Mouse (Mus musculus) cerebellum, adult 9-11 months (tissue): Measurements from ENCODE around the gene Atg4d.
"Not testable (repeated sequence)": the region's sequence is repeated elsewhere in the genome, so short reads cannot be mapped to it uniquely, and the experiment has no call there.

ENCODE experiments used
- DNase-seq: peaks from one replicate; pipeline ENCODE4 v3.0.0; 2022

Gene Atg4d

GRCm38 (mm10) chr9:21241343-21241742 is 23.8 kb upstream of the Atg4d start:
- DNase-seq = peak; percentile 83

- DNase-seq = peak; percentile 92
These were observed 21.2 kb upstream of the Atg4d start for GRCm38 (mm10) chr9:21243826-21244427.

- peak; percentile 83 for DNase-seq
These were observed 20.5 kb upstream of the Atg4d start for GRCm38 (mm10) chr9:21244428-21245112.

- DNase-seq = no peak
These were observed 20.0 kb upstream of the Atg4d start for GRCm38 (mm10) chr9:21245113-21245487.

GRCm38 (mm10) chr9:21246342-21246741 is 18.8 kb upstream of the Atg4d start:
- DNase-seq = no peak

DNA sequence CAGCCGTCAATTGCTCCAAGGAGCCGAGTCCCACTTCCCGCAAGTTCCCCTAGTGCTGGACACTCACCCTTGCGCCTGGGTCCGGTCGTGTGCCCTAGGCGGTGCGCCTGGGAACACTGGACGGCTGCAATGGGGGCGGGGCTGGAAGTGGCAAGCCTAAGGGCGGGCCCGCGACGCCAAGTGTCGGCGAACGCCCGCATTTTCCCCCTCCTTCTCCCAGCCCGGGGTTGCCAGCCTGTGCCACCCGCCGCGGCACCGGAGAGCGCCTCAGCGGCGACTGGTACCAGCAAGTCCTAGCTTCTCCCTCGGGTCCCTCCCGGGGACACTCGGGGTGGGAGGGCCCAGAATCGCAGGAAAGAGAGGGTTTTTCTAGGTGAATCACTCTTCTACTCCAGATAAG is 16.8 kb upstream of the Atg4d start, which contains the start of gene S1pr5:
Gene S1pr5 (minus strand): TSS at position 118 of the 400 bp plus-strand sequence.
- DNase-seq = no peak

DNA sequence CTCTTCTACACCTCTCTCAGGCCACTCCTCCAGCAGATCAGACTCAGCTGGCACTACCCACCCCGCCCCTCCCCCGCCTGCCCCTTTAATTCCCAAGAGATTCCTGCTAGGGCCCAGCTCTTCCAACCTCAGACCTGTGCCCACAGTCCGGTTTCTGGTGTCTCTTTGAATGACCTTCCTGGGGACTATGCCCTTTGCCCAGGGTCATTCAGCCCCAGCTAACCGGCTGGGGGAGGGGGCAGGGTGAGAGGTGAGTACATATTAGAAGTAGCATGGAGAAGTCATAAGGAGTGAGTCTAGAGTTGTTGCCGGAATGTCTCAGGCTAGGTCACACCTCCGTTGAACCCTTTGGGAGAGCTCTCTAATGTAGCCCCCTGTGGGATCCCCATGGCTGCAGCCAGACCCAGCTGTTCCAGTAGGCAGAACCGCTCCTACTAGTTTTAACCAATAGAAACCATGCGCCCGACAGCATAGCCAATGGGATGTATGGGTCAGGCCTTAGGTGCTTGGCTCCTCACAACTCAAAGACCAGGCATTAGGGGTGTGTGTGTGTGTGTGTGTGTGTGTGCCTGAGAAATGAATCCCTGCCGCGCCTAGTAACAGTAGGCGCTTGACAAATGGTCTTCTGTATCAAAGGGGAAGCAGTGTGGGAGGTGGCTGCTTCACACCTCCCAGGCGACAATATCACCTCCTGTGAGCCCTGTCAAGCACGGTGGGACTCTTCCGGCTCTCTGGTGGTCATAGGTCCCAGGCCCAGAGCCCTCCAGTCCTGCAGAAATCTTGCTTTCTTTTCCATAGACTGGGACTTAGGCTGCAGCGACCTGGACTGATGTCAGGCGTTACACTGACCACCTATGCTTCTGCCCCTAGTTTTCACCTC is 15.2 kb upstream of the Atg4d start:
- DNase-seq = no peak

- DNase-seq = no peak
These were observed 14.6 kb upstream of the Atg4d start for GRCm38 (mm10) chr9:21250509-21250908.

GRCm38 (mm10) chr9:21251116-21251735 is 13.9 kb upstream of the Atg4d start:
- DNase-seq = no peak

DNA sequence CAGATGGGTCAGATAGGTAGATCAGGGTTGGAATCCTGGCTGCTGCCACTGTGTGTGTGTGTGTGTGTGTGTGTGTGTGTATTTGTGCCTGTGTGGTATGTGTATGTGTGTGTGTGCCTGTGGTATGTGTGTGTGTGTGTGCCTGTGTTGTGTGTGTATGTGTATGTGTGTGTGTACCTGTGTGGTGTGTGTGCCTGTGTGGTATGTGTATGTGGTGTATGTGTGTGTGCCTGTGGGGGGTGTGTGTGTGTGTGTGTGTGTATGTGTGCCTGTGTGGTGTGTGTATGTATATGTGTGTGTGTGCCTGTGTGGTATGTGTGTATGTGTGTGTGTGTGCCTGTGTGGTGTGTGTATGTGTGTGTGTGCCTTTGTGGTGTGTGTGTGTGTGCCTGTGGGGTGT is 10.4 kb upstream of the Atg4d start:
- no peak for DNase-seq

DNA sequence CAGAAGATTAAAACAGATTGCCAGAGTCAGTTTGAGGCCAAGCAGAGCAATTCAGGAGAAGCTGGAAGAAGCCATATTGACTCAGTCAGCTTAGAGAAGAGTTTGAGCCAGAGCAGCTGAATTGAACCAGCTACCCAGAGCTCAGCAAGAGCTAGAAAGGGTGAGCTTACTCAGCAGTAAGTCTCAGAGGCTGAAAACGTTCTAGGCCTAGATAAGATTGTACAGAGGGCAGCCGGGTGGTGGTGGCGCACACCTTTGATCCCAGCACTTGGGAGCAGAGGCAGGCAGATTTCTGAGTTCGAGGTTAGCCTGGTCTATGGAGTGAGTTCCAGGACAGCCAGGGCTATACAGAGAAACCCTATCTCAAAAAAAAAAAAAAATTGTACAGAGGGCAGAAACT is 8.7 kb upstream of the Atg4d start:
- not testable (repeated sequence) for DNase-seq

DNA sequence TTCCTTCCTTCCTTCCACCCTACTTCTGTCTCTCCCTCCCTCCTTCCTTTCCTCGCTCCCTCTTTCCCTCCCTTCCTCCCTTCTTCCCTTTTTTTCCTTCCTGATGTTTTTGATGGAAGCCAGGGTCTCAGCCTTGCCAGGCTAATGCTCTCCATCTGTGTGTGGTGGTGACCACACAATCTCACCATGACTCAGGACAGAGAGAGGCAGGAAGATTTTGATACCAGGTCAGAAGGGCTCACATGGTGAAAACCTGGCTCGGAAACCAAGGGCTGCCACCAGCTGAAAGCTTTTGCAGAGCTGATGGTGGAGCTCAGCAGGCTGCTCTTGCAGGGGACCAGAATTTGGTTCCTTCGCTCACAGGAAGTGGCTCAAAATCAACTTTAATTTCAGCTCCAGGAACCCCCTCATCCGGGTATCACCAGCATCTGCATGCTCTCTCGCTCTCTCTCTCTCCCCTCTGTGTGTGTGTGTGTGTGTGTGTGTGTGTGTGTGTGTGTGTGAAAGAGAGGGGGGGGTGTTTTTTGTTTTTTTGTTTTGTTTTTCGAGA is 4.5 kb upstream of the Atg4d start:
- DNase-seq = no peak

GRCm38 (mm10) chr9:21261831-21262230 is 3.3 kb upstream of the Atg4d start:
- DNase-seq = no peak

DNA sequence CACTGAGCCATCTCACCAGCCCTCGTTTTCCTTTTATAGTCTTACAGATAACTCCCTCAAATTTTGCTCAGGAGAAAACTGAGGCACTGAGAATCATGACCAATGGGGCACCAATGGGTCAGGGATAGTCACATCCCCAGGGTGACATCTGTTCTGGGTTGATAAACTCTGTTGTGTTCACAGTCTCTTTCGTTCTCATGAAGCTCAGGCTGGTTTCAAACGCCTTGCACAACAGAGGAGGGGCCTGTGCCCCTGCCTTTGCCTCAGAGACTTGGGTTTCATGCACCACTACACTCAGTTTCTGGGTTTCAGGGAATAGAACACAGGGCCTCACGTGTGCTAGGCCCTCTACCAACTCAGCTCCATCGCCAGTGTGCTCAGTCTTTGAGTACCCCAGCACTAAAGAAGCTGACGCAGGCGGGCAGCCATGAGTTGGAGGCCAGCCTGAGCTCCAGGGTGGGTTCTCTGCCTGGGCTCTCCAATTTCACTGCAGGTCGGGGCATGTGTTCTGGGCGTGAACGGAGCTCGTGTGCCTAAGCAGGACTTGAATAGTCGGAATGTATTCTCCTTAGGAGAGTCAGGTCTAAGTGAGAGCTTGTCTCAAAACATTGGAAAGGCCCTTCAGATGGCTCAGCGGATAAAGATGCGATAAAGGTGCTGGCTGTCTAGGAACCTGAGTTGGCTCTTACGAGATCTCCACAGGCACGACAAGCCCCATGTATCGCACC is 657 bp upstream of the Atg4d start:
- DNase-seq = no peak

DNA sequence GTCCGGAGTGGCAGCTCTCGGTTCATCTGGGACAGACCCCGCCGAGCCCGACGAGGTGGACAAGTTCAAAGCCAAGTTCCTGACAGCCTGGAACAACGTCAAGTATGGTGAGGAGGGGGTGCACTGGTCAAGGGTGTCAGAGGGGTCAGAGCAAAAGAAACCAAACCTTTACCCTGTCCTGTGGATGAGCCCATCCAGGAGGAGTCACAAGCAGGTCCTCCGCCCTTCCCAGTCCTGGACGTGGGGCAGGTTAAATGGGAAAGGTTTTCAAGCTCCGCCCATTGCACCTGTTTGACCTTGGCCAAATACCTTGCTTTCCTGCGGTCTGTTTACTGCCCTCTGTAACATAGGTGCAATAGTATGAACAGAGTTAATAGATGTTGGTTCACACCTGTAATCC is 518 bp downstream of the Atg4d start:
- DNase-seq = no peak

DNA sequence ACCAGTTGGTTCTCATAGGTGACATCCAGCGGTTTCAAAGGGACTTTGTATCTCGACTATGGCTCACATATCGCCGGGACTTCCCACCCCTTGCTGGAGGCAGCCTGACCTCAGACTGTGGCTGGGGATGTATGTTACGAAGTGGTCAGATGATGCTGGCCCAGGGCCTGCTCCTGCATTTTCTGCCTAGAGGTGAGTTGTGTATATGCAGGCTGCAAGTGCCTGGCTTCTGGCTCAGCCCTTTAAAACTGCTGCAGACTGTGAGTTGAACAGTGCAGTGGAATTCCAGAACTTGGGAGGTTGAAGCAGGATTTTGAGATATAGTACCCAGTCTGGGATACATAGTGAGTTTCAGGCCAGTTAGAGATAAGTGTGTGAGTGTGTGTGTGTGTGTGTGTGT is 1.8 kb downstream of the Atg4d start:
- no peak for DNase-seq

- peak; percentile 39 for DNase-seq
These were observed 3.2 kb downstream of the Atg4d start for GRCm38 (mm10) chr9:21268305-21268704.

DNA sequence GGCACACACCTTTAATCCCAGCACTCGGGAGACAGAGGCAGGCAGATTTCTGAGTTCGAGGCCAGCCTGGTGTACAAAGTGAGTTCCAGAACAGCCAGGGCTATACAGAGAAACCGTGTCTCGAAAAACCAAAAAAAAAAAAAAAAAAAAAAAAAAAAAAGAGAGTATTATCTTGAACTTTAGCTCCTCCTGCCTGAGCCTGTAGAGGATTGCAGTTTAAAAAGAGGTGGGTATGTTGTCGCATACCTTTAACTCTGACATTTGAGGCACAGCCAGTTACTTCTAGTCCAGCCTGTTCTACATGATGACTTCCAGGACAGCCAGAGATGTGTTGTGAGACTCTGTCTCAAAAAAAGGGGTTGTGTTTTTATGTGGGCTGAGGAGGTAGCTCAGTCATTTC is 4.5 kb downstream of the Atg4d start:
- not testable (repeated sequence) for DNase-seq

DNA sequence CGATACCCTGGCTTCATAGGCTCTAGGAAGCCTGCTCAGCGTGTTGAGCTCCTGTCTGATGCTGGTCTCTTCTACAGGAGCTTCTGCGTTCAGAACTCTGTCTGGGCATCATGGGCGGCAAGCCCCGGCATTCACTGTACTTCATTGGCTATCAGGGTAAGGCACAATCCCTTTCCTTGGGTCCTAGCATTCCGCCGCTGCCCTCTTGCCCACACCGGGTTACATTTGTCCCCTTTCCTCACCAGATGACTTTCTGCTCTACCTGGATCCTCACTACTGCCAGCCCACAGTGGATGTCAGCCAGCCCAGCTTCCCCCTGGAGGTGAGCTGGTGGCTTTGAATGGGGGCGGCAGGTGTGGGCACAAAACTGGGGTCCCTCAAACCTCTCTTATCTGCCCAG is 7.3 kb downstream of the Atg4d start:
- no peak for DNase-seq

DNA sequence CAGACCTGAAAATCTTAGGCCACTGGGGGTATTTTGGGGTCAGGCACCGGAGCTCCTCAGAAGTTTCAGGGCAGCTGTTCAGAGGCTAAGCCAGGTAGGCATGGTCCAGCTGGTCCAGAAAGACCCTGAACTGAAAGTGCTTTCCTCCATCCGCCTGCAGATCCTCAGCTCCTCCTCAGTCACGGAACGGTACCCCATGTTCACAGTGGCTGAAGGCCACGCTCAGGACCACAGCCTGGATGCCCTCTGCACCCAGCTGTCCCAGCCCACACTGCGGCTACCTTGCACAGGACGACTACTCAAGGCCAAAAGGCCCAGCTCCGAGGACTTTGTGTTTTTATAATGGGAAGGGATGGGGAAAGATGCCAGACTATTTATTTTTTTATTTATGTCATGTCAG is 8.0 kb downstream of the Atg4d start:
- no peak for DNase-seq

DNA sequence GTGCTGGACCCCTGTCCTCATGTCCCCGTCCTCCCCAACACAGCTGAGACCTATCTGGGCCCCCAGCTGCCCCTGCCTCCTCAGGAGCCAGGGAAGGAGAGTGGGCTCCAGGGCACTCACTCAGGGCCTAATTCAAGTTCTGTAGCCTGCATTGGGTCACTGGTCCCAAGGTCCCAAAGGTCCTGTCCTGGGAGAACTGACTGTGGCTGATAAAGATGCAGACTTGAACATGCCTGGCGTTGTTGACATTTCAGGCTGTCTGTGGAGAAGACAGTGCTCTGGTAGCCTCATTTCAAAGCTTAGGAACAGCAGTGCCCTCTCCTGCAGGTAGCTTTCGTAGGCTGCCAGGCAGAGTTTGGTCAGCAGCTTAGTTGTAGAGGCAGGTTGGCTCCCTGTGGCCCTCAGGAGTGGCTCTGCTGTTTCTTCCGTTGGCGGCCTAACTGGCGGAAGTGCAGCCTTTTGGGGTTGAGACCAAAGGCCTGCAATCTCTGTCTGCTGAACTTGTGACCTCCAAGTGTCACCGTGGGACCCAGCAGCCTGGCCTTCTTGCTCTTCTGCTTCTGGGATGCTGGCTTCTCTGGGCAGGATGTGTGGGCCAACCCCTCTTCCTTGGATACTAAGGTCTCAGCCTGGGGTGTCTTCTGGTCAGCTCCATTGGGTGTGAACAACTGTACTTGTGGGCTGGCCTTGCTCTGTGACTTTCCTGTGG is 8.6 kb downstream of the Atg4d start:
- no peak for DNase-seq

- no peak for DNase-seq
These were observed 9.2 kb downstream of the Atg4d start for GRCm38 (mm10) chr9:21274336-21274735.
